Mouse (Mus musculus) brown adipose tissue, adult 24 weeks (tissue): Measurements from ENCODE around the gene Gk2. TPM values are rescaled to one million over a fixed set of nuclear protein-coding genes. Genes with fewer than 3 reads are reported as not detected.

Experiments used
- H3K27ac ChIP-seq: fragments of 200-500 bp; replicated peaks from 2 replicates; pipeline ENCODE4 v1.5.1; 2012; ENCODE audit warnings: low read depth, mild to moderate bottlenecking, low read length
- H3K4me1 ChIP-seq: fragments of 200-500 bp; 2 replicates; pipeline ENCODE4 v1.6.1; 2012; ENCODE audit warnings: low read length, mixed read lengths; ENCODE audit not compliant: control insufficient read depth, insufficient read depth, insufficient read length
- H3K4me3 ChIP-seq: fragments of 200-500 bp; 2 replicates; pipeline ENCODE4 v1.5.1; 2012; ENCODE audit warnings: low read depth, mild to moderate bottlenecking, low read length, moderate library complexity; ENCODE audit not compliant: insufficient read depth
- polyA plus RNA-seq: library from polyadenylated mRNA; stranded (reverse); fragments of >200 nt; gene quantifications from 2 replicates; pipeline ENCODE4 v1.2.4, GENCODE M21; 2012; ENCODE audit not compliant: missing spikeins, insufficient read depth, insufficient read length

Gk2 gene
- not detected in 2 replicates for polyA plus RNA-seq

- Histone ChIP-seq H3K4me3 (no peak within 1 kb of the TSS), H3K4me1 (no peaks in the 10 kb centered on the region), H3K27ac (no peak within 1 kb of the TSS)
Measured at GRCm38 (mm10) chr5:97456816-97457215, at the start of gene Gk2. Gk2 (minus strand) TSS chr5:97457021.

GRCm38 (mm10) chr5:97498041-97498440, 41.2 kb upstream of the Gk2 start:
- Histone ChIP-seq H3K4me1 (no peaks in the 10 kb centered on the region), H3K27ac (no peak overlapping the region)

GRCm38 (mm10) chr5:97495488-97496092, 38.8 kb upstream of the Gk2 start:
- Histone ChIP-seq H3K4me1 (no peaks in the 10 kb centered on the region), H3K4me3 (no peak overlapping the region), H3K27ac (no peak overlapping the region)

More at GRCm38 (mm10) chr5:97498041-97498440, 41.2 kb upstream of the Gk2 start:
- no peak overlapping the region for H3K4me3 ChIP-seq

- Histone ChIP-seq H3K4me3 (no peak overlapping the region), H3K4me1 (no peaks in the 10 kb centered on the region), H3K27ac (no peak overlapping the region)
Measured at GRCm38 (mm10) chr5:97493421-97493820, 36.6 kb upstream of the Gk2 start.

GRCm38 (mm10) chr5:97486141-97486540, 29.3 kb upstream of the Gk2 start:
- no peak overlapping the region for H3K4me3 ChIP-seq
- H3K27ac ChIP-seq = no peak overlapping the region
- H3K4me1 ChIP-seq = no peaks in the 10 kb centered on the region

- H3K4me1 ChIP-seq = no peaks in the 10 kb centered on the region
- H3K27ac ChIP-seq = no peak overlapping the region
- H3K4me3 ChIP-seq = no peak overlapping the region
Measured at GRCm38 (mm10) chr5:97479991-97480390, 23.2 kb upstream of the Gk2 start.

- Histone ChIP-seq H3K27ac (no peak overlapping the region), H3K4me3 (no peak overlapping the region), H3K4me1 (no peaks in the 10 kb centered on the region)
Measured at GRCm38 (mm10) chr5:97467246-97467645, 10.4 kb upstream of the Gk2 start.

- Histone ChIP-seq H3K4me1 (no peaks in the 10 kb centered on the region), H3K4me3 (no peak overlapping the region), H3K27ac (no peak overlapping the region)
Measured at GRCm38 (mm10) chr5:97466430-97467158, 9.8 kb upstream of the Gk2 start.

- H3K4me3 ChIP-seq = no peak overlapping the region
- no peaks in the 10 kb centered on the region for H3K4me1 ChIP-seq
- H3K27ac ChIP-seq = no peak overlapping the region
Measured at GRCm38 (mm10) chr5:97465956-97466355, 9.1 kb upstream of the Gk2 start.

GRCm38 (mm10) chr5:97462856-97463255, 6.0 kb upstream of the Gk2 start:
- Histone ChIP-seq H3K27ac (no peak overlapping the region), H3K4me1 (no peaks in the 10 kb centered on the region)

GRCm38 (mm10) chr5:97451451-97451850, 5.4 kb downstream of the Gk2 start:
- Histone ChIP-seq H3K4me3 (no peak overlapping the region), H3K4me1 (no peaks in the 10 kb centered on the region), H3K27ac (no peak overlapping the region)

More at GRCm38 (mm10) chr5:97462856-97463255, 6.0 kb upstream of the Gk2 start:
- no peak overlapping the region for H3K4me3 ChIP-seq

- H3K4me1 ChIP-seq = no peaks in the 10 kb centered on the region
Measured at GRCm38 (mm10) chr5:97444191-97444590, 12.6 kb downstream of the Gk2 start.

GRCm38 (mm10) chr5:97432512-97432911, 24.3 kb downstream of the Gk2 start:
- Histone ChIP-seq H3K4me1 (no peaks in the 10 kb centered on the region), H3K4me3 (no peak overlapping the region), H3K27ac (no peak overlapping the region)

More at GRCm38 (mm10) chr5:97444191-97444590, 12.6 kb downstream of the Gk2 start:
- no peak overlapping the region for H3K27ac ChIP-seq
- H3K4me3 ChIP-seq = no peak overlapping the region

GRCm38 (mm10) chr5:97429976-97430375, 26.8 kb downstream of the Gk2 start:
- H3K4me1 ChIP-seq = no peaks in the 10 kb centered on the region
- H3K27ac ChIP-seq = no peak overlapping the region
- H3K4me3 ChIP-seq = no peak overlapping the region

GRCm38 (mm10) chr5:97421669-97422068, 35.2 kb downstream of the Gk2 start:
- Histone ChIP-seq H3K27ac (no peak overlapping the region), H3K4me3 (no peak overlapping the region), H3K4me1 (no peaks in the 10 kb centered on the region)

- Histone ChIP-seq H3K4me1 (no peaks in the 10 kb centered on the region), H3K4me3 (no peak overlapping the region)
Measured at GRCm38 (mm10) chr5:97417185-97417584, 39.6 kb downstream of the Gk2 start.

More at GRCm38 (mm10) chr5:97417185-97417584, 39.6 kb downstream of the Gk2 start:
- no peak overlapping the region for H3K27ac ChIP-seq
